Mouse (Mus musculus): Measurements from ENCODE around the gene H2-DMb1. TPM values are rescaled to one million over a fixed set of nuclear protein-coding genes. Genes with fewer than 3 reads are reported as not detected.

The H2-DMb1 gene
- total RNA-seq, 2 experiments from 2014 or later: 0.72 to 0.89 TPM

DNA sequence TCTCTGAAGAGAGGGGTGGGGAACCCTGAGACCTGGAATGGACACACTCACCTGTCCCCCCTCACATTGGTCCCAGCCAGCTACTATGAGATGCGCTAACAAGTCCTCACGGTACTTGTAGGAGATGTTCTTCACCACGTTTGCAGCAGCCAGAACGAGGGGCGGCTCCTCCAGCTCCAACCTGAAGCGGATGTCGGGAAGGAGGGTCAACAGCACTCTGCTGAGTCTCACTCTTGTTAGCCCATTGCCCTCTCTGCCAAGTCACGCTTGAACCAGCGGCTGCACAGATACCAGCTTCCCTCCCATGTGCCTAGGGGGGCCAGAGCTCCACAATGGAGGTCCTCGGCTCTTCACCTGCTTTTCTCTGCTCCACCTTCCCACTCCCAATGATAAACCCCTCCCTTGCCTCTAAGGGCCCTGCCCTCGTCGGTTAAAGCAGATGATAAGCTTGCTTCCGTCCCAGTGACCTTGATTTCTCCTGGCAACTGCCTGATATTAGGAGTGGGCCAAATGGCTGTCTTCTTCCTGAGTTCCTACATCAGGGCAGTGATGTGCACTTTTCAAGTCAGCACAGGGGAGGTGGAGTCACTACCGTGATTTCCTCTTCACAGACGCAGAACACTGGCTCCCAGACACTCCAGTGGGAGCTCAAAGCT lies 30.8 kb downstream of the H2-DMb1 start:
- DNase-seq: no peak
- intact Hi-C loops (cut with DNase I): no loop called here

DNA sequence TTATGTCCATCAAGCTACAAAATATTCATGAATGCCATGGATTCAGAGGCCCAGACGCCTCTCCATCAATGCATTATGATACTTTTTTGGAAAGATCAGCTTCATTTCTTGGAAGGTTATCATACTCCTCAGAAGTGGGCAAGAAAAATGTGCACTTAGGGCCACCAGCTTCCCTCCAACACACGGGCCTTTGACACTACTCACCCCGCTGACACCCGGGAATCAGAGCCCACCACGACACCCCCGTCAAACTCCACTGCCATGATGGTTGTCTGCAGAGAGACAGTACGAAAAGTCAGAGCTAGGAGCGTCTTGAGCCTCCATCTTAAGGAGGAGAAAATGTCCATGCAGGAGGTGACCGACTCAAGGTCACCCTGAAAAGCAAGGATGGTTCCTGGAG lies 32.7 kb downstream of the H2-DMb1 start:
- intact Hi-C loops (cut with DNase I): no loop called here

DNA sequence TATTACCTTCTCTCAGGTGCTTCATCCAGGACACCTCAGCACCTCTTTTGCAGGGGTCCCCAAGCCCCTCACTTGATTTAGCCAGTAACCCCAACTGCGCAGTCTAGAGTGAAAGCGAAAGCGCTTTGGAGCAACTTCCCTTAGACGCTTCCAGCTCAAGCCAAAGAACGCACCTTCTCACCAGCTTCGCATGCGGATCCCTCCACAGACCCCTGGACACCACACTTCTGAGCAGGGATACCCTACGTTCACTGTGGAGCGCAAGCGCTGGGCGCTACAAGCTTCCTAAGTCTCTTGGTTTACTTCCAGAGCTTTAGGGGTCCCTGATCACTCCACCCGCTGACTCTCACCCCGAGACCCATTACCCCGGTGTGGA lies 34.0 kb downstream of the H2-DMb1 start:
- intact Hi-C loops (cut with DNase I): no loop called here
- no peak for DNase-seq

More for the DNA sequence above, 32.7 kb downstream of the H2-DMb1 start:
- no peak for DNase-seq

GRCm38 (mm10) chr17:34187261-34187916 lies 34.5 kb downstream of the H2-DMb1 start, which contains the start of the genes Tap1 and Psmb9:
Tap1 (plus strand) TSS chr17:34187553.
Psmb9 (minus strand) TSS chr17:34187764.
- intact Hi-C loops (cut with DNase I): no loop called here
- peak; percentile 97 to 99 for DNase-seq

DNA sequence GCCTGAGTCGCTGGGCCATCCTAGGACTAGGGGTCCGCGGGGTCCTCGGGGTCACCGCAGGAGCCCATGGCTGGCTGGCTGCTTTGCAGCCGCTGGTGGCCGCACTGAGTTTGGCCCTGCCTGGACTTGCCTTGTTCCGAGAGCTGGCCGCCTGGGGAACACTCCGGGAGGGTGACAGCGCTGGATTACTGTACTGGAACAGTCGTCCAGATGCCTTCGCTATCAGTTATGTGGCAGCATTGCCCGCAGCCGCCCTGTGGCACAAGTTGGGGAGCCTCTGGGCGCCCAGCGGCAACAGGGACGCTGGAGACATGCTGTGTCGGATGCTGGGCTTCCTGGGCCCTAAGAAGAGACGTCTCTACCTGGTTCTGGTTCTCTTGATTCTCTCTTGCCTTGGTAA lies 35.1 kb downstream of the H2-DMb1 start:
- DNase-seq: peak; percentile 56 to 59
- intact Hi-C loops (cut with DNase I): no loop called here

GRCm38 (mm10) chr17:34188986-34189385 lies 36.1 kb downstream of the H2-DMb1 start:
- no peak for DNase-seq
- intact Hi-C loops (cut with DNase I): no loop called here

DNA sequence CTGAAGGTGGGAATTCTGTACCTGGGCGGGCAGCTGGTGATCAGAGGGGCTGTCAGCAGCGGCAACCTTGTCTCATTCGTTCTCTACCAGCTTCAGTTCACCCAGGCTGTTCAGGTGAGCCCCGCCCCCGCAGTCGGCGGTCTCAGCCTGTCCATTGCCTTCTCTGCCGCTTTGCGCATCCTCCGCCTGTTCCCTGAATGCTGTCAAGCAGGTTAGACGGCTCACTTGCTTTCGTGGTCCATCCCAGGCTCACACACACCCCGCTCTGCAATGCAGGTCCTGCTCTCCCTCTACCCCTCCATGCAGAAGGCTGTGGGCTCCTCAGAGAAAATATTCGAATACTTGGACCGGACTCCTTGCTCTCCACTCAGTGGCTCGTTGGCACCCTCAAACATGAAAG lies 40.0 kb downstream of the H2-DMb1 start:
- intact Hi-C loops (cut with DNase I): no loop called here
- DNase-seq: no peak

GRCm38 (mm10) chr17:34193468-34193867 lies 40.6 kb downstream of the H2-DMb1 start:
- DNase-seq: no peak
- intact Hi-C loops (cut with DNase I): no loop called here

DNA sequence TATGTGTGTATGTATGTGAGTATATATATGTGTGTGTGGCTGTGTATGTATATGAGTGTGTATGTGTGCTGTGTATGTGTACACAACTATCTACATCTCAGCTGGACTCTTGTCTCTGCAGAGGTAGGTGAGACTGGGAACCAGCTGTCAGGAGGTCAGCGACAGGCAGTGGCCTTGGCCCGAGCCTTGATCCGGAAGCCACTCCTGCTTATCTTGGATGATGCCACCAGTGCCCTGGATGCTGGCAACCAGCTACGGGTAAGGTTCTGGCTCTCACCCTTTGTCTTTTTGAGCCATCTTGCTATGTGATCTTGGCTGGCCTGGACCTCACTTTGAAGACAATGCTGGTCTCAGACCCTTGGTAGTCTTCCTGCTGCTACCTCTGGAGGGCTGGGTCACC lies 41.9 kb downstream of the H2-DMb1 start:
- DNase-seq: no peak
- intact Hi-C loops (cut with DNase I): no loop called here

- intact Hi-C loops (cut with DNase I): no loop called here
- no peak for DNase-seq
Measured at GRCm38 (mm10) chr17:34196491-34196890, 43.6 kb downstream of the H2-DMb1 start.

DNA sequence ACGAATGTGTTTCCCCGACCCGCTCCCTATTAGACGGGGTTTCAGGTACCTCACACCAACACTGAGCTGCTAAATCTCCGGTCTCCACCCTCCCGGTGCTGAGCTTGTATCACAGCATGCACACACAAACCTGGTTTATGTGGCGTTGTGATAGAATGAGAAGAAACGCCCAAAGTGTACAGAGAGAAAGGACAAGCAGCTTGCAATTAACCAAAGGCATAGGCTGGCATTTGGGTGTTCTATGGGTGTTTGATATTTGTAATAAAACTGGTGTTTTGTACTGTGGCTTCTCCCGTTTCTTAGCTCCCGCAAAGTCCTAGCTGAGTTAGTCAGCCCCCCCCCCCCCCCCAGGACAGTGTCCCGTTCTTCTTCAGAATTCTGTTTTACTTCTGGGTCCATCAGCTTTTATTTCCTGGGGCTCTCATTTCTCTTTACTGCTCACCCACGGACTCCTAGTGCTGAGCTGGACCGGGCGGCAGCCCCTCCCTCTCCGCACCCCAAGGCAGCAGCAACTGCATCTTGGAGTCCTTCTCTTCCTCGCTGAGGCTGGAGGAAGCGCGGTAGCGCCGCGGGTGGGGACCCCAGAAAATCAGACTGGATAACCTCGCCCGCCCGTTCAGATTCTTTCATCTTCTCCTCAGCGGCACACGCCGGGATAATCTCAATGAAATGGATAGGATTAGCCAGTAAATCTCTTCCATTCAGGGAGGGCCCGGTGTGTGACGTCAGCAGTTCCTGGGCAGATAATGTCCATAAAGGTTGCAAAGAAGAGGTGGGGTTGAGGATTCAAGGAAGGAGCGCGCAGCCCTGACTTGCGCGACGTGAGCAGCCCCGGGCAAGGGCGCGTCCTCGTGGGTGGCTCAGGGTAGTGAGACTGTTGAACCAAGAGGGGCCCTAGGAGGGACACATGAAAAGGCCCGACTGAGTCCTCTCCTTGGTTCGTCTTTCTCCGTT lies 44.3 kb downstream of the H2-DMb1 start, which contains the start of gene Psmb8:
Gene Psmb8, plus strand, starts transcription at position 781 of the 954 bp plus-strand sequence.
- DNase-seq: peak; percentile 92 to 94
- intact Hi-C loops (cut with DNase I): no loop called here

DNA sequence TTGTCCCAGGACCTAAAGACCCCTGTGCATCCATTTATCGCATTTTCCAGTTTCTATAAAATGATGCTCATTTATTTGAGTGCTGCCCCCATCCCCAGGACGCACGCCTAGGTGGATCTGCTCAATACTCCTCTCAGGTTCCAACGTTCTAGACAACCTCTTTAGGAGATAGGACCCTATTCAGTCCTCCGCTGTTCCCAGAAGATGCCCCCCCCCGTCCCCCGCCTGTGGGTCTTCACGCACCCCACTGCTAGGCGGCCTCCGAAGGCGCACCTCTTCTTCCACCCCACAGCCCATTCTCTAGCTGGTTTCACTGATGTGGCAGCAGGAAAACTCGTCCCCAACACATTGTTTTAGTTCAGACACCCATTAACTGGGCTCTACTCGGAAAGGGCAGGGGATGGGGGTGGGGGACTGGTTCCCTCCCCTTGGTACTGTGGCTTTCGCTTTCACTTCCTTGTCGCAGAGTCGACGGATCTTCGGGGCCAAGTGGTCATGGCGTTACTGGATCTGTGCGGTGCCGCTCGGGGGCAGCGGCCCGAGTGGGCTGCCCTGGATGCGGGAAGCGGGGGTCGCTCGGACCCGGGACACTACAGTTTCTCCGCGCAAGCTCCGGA lies 45.1 kb downstream of the H2-DMb1 start:
- intact Hi-C loops (cut with DNase I): no loop called here
- peak; percentile 62 to 68 for DNase-seq

DNA sequence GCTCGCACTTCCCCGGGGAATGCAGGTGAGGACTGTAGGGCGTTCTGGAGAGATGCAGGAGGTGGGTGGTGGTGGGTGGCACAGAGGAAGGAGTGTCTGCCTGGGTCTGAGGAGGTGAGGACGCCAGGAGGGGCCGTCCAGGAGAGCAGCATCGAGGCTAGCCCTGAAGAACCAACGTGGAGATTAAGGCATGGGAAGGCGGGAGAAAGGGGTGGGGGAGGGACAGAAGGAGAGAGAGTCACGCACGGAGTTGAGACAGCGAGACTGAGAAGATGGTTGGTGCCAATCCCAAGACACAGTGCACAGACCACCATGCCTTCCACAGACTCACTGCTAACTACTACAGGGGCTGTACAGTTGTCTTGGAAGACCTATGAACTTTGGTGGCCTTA lies 45.6 kb downstream of the H2-DMb1 start:
- intact Hi-C loops (cut with DNase I): no loop called here
- no peak for DNase-seq

- intact Hi-C loops (cut with DNase I): no loop called here
Measured at GRCm38 (mm10) chr17:34199050-34199619, 46.3 kb downstream of the H2-DMb1 start.

GRCm38 (mm10) chr17:34200047-34200446 lies 47.2 kb downstream of the H2-DMb1 start:
- intact Hi-C loops (cut with DNase I): no loop called here
- DNase-seq: no peak

More at GRCm38 (mm10) chr17:34199050-34199619, 46.3 kb downstream of the H2-DMb1 start:
- DNase-seq: no peak

DNA sequence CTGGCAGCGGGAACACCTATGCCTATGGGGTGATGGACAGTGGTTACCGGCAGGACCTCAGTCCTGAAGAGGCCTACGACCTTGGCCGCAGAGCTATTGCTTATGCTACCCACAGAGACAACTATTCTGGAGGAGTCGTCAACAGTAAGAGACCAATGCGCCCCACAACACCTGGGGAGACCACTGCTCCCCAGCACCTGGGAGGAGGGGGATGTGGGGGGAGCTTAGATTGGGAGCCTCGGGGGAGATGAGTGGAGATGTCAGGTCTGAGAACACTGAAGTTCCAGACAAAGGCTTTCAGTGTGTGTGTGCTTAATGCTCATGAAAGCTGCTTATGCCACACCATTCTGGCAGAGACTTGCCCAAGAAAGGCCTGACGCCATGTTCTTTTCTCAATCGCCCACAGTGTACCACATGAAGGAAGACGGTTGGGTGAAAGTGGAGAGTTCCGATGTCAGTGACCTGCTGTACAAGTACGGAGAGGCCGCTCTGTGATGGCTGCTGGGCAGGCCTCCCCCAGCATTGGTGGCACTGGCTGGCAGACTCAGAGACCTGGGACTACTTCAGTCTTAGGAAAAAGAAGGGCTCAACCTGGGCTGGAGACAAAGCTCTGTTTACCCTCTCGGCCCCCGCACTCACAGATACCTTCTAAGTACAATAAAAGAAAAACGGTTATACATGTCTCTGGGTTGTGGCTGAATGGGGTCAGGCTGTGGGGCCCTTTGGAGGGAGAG lies 48.1 kb downstream of the H2-DMb1 start:
- intact Hi-C loops (cut with DNase I): no loop called here

DNA sequence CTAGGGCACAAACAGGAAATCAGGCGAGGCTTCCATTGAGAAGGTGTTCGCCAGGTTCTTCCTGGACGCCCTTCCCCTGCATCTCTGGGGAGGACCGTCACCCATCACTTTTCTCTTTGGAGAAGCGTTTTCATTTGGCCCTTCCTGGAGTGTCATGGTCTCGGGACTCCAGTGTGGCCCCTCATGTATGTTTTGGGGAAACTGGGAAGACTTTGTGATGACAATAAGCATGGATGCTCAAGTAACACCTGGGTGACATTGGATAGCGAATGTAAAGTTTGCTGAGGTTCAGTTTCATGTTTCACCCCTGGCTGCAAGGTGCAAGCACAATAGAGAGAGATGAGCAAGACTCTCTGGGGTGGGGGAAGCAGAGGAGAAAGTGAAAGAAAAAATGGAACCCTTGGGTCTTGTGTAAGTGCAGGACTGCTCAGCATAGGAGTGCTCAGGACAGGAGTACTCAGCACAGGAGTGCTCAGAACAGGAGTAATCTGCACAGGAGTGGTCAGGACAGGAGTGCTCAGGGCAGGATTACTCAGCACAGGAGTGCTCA lies 48.7 kb downstream of the H2-DMb1 start:
- DNase-seq: no peak
- intact Hi-C loops (cut with DNase I): no loop called here

More for the DNA sequence above, 48.1 kb downstream of the H2-DMb1 start:
- no peak for DNase-seq

DNA sequence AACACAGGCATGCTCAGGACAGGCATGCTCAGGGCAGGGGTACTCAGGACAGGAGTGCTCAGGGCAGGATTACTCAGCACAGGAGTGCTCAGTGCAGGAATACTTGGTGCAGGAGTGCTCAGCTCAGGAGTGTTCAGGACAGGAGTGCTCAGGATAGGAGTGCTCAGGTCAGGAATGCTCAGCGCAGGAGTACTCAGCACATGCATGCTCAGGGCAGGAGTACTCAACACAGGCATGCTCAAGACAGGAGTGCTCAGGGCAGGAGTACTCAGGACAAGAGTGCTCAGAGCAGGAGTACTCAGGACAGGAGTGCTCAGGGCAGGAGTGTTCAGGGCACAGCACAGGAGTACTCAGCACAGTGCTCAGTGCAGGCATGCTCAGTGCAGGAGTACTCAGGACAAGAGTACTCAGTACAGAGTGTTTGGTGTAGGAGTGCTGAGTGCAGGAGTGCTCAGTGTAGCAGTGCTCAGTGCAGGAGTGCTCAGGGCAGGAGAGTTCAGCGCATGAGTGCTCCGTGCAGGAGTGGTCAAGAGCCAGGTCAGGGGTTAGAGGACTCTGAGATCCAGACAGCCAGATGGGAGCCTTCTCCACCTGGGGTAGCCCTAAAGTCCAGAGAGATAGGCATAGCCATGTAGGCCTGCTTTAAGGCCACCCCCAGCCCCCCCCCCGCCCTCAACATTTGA lies 50.0 kb downstream of the H2-DMb1 start:
- no peak for DNase-seq
- intact Hi-C loops (cut with DNase I): no loop called here

GRCm38 (mm10) chr17:34203444-34203843 lies 50.6 kb downstream of the H2-DMb1 start, which contains the start of gene Tap2:
Tap2 (plus strand) TSS chr17:34203527.
- no peak for DNase-seq
- intact Hi-C loops (cut with DNase I): no loop called here

All from heart, postnatal 10 days (tissue).